ENCODE assay signal across 34 mouse cellular contexts in the genomic region with DNA sequence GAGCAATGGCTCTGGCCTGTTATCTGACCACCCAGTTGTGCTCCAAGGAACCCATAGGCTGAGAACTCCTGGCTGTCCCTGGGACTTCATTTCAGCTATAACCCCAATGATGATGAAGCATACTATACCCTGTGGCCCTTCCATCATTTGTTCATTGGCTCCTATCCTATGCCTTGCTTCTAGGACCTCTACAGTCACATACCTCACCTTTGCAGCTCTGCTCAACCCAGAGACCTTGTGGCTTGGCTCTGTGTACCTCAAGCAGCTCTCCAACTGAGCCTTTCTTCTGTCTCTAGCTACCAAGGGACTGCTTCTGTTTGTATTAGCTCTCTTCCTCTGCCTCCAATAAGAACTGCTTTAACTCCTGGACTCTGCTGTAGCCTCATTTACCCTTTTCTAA.
"Had no signal": no experiment of that assay in that cellular context is flagged by ENCODE, and none has a peak within 500 bp of the region (broad histone marks: within the 10 kb centered on the region; RNA-seq: fewer than 3 reads in every experiment).

No protein-coding gene starts in this region.

- DNase-seq: heart, postnatal 10 days; heart, postnatal 14 days; heart, postnatal 36 days; heart, postnatal 4 days; kidney, adult 11 months; kidney, adult 18-20 months; kidney, adult 2 months; kidney, adult 8-10 months; kidney, adult 9 months; kidney, postnatal 10 days; kidney, postnatal 25 days; kidney, postnatal 36 days; kidney, postnatal 4 days; layer of hippocampus, adult 9-11 months; layer of hippocampus, postnatal 36 days had no signal

- H3K4me1 ChIP-seq: heart, embryonic 15.5 days; hindbrain, embryonic 10.5 days; hindbrain, embryonic 12.5 days; hindbrain, embryonic 13.5 days; hindbrain, embryonic 15.5 days; intestine, embryonic 15.5 days; kidney, embryonic 15.5 days had no signal

- H3K36me3 ChIP-seq: heart, embryonic 10.5 days; heart, embryonic 12.5 days; heart, embryonic 13.5 days; hindbrain, embryonic 10.5 days; hindbrain, embryonic 12.5 days; intestine, embryonic 15.5 days; kidney, embryonic 15.5 days had no signal

- H3K27ac ChIP-seq: heart, embryonic 10.5 days; heart, embryonic 13.5 days; heart, embryonic 15.5 days; hindbrain, embryonic 10.5 days; hindbrain, embryonic 12.5 days; hindbrain, embryonic 13.5 days; hindbrain, embryonic 14.5 days; hindbrain, embryonic 15.5 days; hindbrain, postnatal 0 days; intestine, embryonic 15.5 days; kidney, embryonic 15.5 days; kidney, postnatal 0 days; layer of hippocampus, adult 2 months had no signal

- H3K9me3 ChIP-seq: heart, embryonic 10.5 days; heart, embryonic 12.5 days; heart, embryonic 13.5 days; heart, embryonic 15.5 days; hindbrain, embryonic 10.5 days; hindbrain, embryonic 12.5 days; hindbrain, embryonic 13.5 days; hindbrain, embryonic 15.5 days; intestine, embryonic 15.5 days; kidney, embryonic 15.5 days had no signal

- H3K9ac ChIP-seq: heart, embryonic 12.5 days; heart, embryonic 13.5 days; heart, embryonic 15.5 days; hindbrain, embryonic 12.5 days; hindbrain, embryonic 13.5 days; hindbrain, embryonic 14.5 days; hindbrain, embryonic 15.5 days; intestine, embryonic 15.5 days; kidney, embryonic 15.5 days had no signal

- H3K4me2 ChIP-seq: heart, embryonic 11.5 days; heart, embryonic 12.5 days; heart, embryonic 13.5 days; heart, embryonic 15.5 days; hindbrain, embryonic 12.5 days; hindbrain, embryonic 13.5 days; hindbrain, embryonic 14.5 days; hindbrain, embryonic 15.5 days; intestine, embryonic 15.5 days; kidney, embryonic 15.5 days had no signal

- ATAC-seq: hindbrain, embryonic 16.5 days; hindbrain, postnatal 0 days; inflammation-experienced regulatory T-cells, adult 6 months; intestine, embryonic 15.5 days; intestine, embryonic 16.5 days; intestine, postnatal 0 days had no signal

- H3K4me3 ChIP-seq: heart, embryonic 10.5 days; heart, embryonic 12.5 days; heart, embryonic 13.5 days; heart, embryonic 15.5 days; hindbrain, embryonic 10.5 days; hindbrain, embryonic 12.5 days; hindbrain, embryonic 13.5 days; hindbrain, embryonic 15.5 days; intestine, embryonic 15.5 days; kidney, embryonic 15.5 days; layer of hippocampus, adult 2 months had no signal

- H3K27me3 ChIP-seq: heart, embryonic 12.5 days; heart, embryonic 13.5 days; heart, embryonic 15.5 days; hindbrain, embryonic 12.5 days; hindbrain, embryonic 13.5 days; hindbrain, embryonic 15.5 days; intestine, embryonic 15.5 days; kidney, embryonic 15.5 days had no signal
